Mouse (Mus musculus) heart, adult 10 weeks (tissue): Measurements from ENCODE around the gene Gcnt7. TPM values are rescaled to one million over a fixed set of nuclear protein-coding genes. Genes with fewer than 3 reads are reported as not detected.

Experiments used
- polyA plus RNA-seq: library from polyadenylated mRNA; stranded (reverse); fragments of 350-450 nt; fragmentation: Illumina TruSeq; extraction: RNeasy Lipid Tissue Mini Kit (QIAGEN cat#74804); gene quantifications from one replicate; pipeline ENCODE4 v1.2.3, GENCODE M21; 2014; ENCODE audit warnings: low read depth, low replicate concordance

The Gcnt7 gene
- not detected for polyA plus RNA-seq

DNA sequence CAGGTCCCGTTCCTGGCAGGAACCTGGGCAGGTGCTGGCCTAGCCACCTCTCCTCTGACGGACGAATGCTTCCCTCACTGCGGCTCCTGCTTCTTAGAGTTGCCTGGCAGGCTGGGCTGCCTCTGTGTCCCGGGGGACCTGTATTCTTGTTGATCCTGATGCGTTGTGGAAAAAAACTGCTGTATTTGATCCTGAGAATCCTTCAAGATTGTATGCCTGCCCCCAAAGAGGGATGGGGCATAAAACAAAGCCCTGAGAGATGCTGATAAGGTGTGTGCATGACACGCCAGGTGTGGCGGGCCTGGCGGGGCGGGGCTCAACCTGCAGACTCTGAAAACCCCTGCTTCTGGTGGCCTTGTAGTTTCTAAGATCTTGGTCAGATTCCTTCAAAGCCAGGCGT is at the start of gene Gcnt7:
Gene Gcnt7 (minus strand): TSS at position 101 of the 400 bp plus-strand sequence.

DNA sequence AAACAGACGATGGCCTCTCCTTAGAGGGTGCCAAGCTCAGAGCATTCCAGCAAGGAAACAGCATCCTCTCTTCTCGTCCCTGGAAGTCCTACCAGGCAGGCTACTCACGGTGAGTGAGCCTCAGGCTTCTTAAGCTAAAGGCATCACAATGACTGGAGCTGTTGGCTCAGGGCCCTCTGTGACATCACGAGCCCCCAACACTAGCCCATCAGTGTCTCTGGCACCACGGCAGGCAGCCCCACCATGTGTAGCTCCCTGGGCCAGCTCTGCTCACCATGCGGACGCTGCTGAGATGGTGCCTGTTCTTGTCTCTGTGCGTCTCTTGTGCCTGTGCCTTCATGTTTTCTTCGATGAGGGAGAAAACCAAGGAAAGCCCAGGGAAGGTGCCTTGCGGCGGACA is 13.9 kb upstream of the Gcnt7 start, which contains the start of gene Fam209:
Gene Fam209 (plus strand): TSS at position 203 of the 400 bp plus-strand sequence.

GRCm38 (mm10) chr2:172439843-172440639 is 18.4 kb downstream of the Gcnt7 start, which contains the start of gene Rtf2:
Gene Rtf2, plus strand, starts transcription at chr2:172440556.

Other genes with a start within 250 kb of the Gcnt7 start
- not detected for gene Mc3r, start 210.1 kb downstream of the Gcnt7 start, polyA plus RNA-seq
- gene Fam210b, start 113.0 kb downstream of the Gcnt7 start, polyA plus RNA-seq: 7.6 TPM
- gene Aurka, start 88.1 kb downstream of the Gcnt7 start, polyA plus RNA-seq: 0.63 TPM
- gene Cstf1, start 87.9 kb downstream of the Gcnt7 start, polyA plus RNA-seq: 14.0 TPM
- gene Cass4, start 64.8 kb downstream of the Gcnt7 start, polyA plus RNA-seq: 0.42 TPM
- gene Rtf2, start 18.0 kb downstream of the Gcnt7 start, polyA plus RNA-seq: 33.4 TPM
- not detected for gene Fam209, start 13.9 kb upstream of the Gcnt7 start, polyA plus RNA-seq
- not detected for gene Tfap2c, start 91.0 kb upstream of the Gcnt7 start, polyA plus RNA-seq